Mouse (Mus musculus) thymus, adult 2 months (tissue): Measurements from ENCODE around the gene BC051019. TPM values are rescaled to one million over a fixed set of nuclear protein-coding genes. Genes with fewer than 3 reads are reported as not detected.

Experiments used
- DNase-seq: peaks from one replicate; pipeline ENCODE4 v3.0.0; 2021
- H3K27ac ChIP-seq: fragments of 200-500 bp; 2 replicates; pipeline ENCODE4 v1.5.1; 2012; ENCODE audit warnings: low read length, control low read depth; ENCODE audit not compliant: control insufficient read depth, insufficient read depth
- H3K27me3 ChIP-seq: fragments of 200-500 bp; 2 replicates; pipeline ENCODE4 v1.6.1; 2012; ENCODE audit warnings: mild to moderate bottlenecking, low read length, moderate library complexity, mixed read lengths; ENCODE audit not compliant: control insufficient read depth, insufficient read depth
- H3K36me3 ChIP-seq: fragments of 200-500 bp; 2 replicates; pipeline ENCODE4 v1.6.1; 2012; ENCODE audit warnings: mild to moderate bottlenecking, low read length, moderate library complexity; ENCODE audit not compliant: control insufficient read depth, insufficient read depth
- H3K4me1 ChIP-seq: fragments of 200-500 bp; replicated peaks from 2 replicates; pipeline ENCODE4 v1.6.1; 2012; ENCODE audit warnings: low read length; ENCODE audit not compliant: control insufficient read depth, insufficient read depth
- H3K4me3 ChIP-seq: fragments of 200-500 bp; 2 replicates; pipeline ENCODE4 v1.5.1; 2012; ENCODE audit warnings: mild to moderate bottlenecking, low read length, control low read depth, moderate library complexity; ENCODE audit not compliant: control insufficient read depth, insufficient read depth
- CTCF ChIP-seq: fragments of 200-500 bp; IDR thresholded peaks from 2 replicates; pipeline ENCODE4 v1.5.1; 2012; ENCODE audit warnings: mild to moderate bottlenecking, control low read depth, low read length, moderate library complexity, borderline replicate concordance; ENCODE audit not compliant: control insufficient read depth, poor library complexity, insufficient read depth; ENCODE audit errors: extremely low read depth
- POLR2A ChIP-seq: fragments of 200-500 bp; IDR thresholded peaks from 2 replicates; pipeline ENCODE4 v1.6.1; 2012; ENCODE audit warnings: mild to moderate bottlenecking, low read length, control low read depth, moderate library complexity; ENCODE audit not compliant: control insufficient read depth, poor library complexity, insufficient read depth; ENCODE audit errors: extremely low read depth
- WGBS: fragments of 180-500 bp; shearing (Covaris S2); methylation state at CpG from one replicate; pipeline ENCODE4 v1.1.7; 2018; 5-methylcytosine and 5-hydroxymethylcytosine counted together
- polyA plus RNA-seq: library from polyadenylated mRNA; depleted of rRNA; stranded (reverse); fragments of >200 nt; gene quantifications from 2 replicates; pipeline ENCODE4 v1.2.3, GENCODE M21; 2012

BC051019 gene
- polyA plus RNA-seq, 1 experiment, result 0.43 TPM

DNA sequence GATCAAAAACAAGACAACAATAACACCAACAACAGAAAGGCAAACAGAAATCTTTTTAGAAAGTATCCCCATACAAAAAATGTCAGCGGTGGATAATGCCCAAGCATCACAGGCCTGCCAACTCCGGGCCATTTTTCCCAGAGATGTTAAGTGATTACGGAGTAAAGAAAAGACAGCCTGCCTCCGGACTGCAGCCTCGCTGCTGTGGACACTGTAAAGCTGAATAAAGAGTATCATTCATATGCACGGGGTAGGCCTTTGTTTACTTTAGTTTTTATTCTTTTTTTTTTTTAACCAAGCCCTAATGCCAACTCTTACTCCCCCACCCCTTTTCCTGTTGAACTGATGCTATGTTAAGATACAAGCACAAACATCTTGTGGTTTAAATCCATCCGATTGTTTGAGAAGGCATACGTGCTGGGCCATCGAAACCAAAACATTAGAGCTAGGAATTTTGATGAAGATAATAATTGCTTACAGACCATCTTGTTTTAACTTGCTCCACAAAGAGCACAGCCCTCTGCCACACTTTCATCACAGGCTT, 37.0 kb downstream of the BC051019 start:
- H3K27me3 ChIP-seq, result no peaks in the 10 kb centered on the region
- WGBS, result 69% methylated on average over 9 of the region's 9 CpGs
- H3K36me3 ChIP-seq, result no peaks in the 10 kb centered on the region
- no peak overlapping the region for H3K27ac ChIP-seq
- DNase-seq, result no peak
- H3K4me3 ChIP-seq, result no peak overlapping the region
- TF ChIP-seq CTCF (no peak), POLR2A (no peak)
- no peaks in the 10 kb centered on the region for H3K4me1 ChIP-seq

DNA sequence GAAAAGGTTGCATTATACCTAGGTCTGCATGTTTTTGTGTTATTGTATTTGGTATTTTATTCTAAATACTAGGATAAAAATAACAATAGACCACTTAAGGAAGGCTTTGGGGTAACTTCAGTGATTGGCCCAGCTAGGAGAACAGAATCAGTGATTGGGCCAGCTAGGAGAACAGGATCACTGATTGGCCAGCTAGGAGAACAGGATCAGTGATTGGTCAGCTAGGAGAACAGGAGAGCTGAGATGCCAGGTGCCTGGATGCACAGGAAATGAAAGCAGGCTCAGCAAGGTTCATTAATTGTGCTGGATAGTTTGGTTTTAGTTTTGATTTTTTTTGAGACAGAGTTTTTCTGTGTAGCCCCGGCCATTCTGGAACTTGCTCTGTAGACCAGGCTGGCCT, 42.8 kb downstream of the BC051019 start:
- no peaks in the 10 kb centered on the region for H3K36me3 ChIP-seq
- H3K27ac ChIP-seq, result no peak overlapping the region
- no peak for DNase-seq
- TF ChIP-seq CTCF, result no peak
- TF ChIP-seq POLR2A, result no peak
- H3K4me3 ChIP-seq, result no peak overlapping the region
- WGBS, result 94% methylated on average over 1 of the region's 1 CpGs
- H3K4me1 ChIP-seq, result no peaks in the 10 kb centered on the region
- no peaks in the 10 kb centered on the region for H3K27me3 ChIP-seq

DNA sequence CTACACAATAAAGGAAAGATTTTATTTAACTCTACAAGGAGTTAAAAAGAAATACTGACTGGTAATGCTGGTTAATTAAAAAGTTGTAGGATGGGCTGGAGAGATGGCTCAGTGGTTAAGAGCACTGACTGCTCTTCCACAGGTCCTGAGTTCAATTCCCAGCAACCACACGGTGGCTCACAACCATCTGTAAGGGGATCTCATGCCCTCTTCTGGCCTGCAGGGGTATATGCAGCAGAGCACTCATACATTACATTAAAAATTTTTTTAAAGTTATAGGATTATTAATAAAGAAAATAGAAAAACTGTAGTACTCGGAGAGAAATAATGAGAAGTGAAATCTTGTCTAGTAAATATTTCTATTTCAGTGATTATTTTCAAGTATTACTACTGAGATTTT, 43.4 kb downstream of the BC051019 start:
- H3K4me3 ChIP-seq, result no peak overlapping the region
- H3K36me3 ChIP-seq, result no peaks in the 10 kb centered on the region
- DNase-seq, result no peak
- TF ChIP-seq POLR2A, result no peak
- TF ChIP-seq CTCF, result no peak
- H3K27me3 ChIP-seq, result no peaks in the 10 kb centered on the region
- WGBS, result 97% methylated on average over 2 of the region's 2 CpGs
- no peak overlapping the region for H3K27ac ChIP-seq
- no peaks in the 10 kb centered on the region for H3K4me1 ChIP-seq

DNA sequence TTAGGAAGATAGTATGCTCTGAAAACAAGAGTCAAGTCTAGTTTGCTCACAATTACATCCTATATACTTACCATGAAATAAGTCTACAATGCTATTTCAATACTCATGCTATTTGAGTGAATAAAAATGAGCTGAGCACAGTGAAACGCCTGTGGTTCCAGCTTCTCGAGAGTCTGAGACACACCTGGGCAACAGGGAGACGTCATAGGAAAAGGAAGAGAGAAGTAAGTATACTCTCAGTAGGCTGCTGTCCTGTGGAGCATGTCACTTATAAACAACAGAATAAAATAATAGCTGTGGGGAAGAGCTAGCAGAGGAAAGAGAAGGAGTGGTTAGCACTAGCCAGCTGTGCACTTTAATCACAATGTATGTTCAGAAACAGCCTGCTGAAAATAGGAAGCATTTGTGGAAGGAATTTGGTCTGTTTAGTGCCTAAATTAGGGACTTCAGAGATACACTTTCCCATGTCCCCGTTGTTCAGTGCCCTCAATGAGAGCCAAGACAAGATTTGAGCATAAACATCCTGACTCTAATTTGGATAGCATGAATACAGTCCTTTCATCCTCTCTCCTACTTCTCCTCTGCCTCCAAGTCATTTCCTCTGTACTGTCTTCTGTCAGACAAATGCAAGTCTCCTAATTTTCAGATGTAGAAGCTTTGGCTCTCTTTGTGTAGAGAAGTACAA, 48.6 kb downstream of the BC051019 start:
- Histone ChIP-seq H3K27me3 (peaks cover 7% of the 10 kb centered on the region; the same call in 1 of the 2 replicates), H3K4me1 (0 out of 2 replicates have a peak, but pooled peaks cover 5% of the 10 kb centered on the region), H3K4me3 (no peak overlapping the region), H3K36me3 (no peaks in the 10 kb centered on the region), H3K27ac (no peak overlapping the region)
- TF ChIP-seq POLR2A, result no peak
- no peak for TF ChIP-seq CTCF
- 52% methylated on average over 4 of the region's 4 CpGs for WGBS
- DNase-seq, result no peak

DNA sequence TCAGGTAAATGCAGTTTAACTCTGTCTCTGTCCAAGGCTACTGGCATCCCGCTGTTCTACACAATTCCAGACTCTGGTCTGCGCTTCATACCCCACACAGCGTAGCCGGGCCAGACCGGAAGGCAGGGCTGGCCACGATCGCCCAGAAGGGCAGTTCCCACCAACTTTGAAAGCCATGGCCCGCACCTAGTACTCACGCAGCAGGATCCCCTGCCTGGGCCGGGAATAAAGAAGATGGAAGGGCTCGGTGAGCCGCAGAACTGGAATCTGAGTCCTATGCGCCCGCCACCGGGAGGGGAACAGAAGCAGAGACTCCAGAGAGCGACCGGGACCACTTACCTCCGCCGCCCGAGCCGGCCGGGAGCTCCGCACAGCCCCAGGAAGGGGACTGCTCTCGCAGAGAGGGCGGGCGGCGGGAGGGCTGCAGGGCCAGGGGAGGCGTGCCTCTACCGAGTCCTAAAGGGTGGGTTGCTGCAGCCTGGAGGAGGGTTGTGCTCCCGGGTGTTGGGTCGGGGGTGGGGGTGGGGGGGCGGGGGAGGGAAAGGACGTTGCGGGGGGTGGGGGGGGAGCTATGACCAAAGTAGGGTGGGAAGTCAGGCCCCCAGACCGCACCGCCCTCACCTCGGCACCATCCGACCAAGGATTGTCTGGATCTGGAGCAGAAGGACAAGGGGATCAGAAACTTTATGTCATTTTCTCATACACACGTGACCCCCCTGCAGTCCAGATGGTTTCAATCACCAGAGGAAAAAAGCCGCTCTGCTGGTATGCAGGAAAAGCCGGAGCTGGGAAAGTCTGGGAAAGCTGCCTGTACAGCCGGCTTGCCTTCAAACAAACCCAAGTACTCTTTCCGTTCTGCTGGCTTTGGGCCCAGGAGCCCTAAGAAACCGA, 51.8 kb downstream of the BC051019 start:
- H3K27ac ChIP-seq, result no peak overlapping the region
- peaks cover 7% of the 10 kb centered on the region; the same call in 1 of the 2 replicates for H3K27me3 ChIP-seq
- TF ChIP-seq CTCF, result no peak
- no peak for TF ChIP-seq POLR2A
- peak overlapping the region; percentile 38 for H3K4me3 ChIP-seq
- 16% methylated on average over 42 of the region's 44 CpGs for WGBS
- 0 out of 2 replicates have a peak, but pooled peaks cover 5% of the 10 kb centered on the region for H3K4me1 ChIP-seq
- DNase-seq, result peak; percentile 2
- H3K36me3 ChIP-seq, result no peaks in the 10 kb centered on the region

DNA sequence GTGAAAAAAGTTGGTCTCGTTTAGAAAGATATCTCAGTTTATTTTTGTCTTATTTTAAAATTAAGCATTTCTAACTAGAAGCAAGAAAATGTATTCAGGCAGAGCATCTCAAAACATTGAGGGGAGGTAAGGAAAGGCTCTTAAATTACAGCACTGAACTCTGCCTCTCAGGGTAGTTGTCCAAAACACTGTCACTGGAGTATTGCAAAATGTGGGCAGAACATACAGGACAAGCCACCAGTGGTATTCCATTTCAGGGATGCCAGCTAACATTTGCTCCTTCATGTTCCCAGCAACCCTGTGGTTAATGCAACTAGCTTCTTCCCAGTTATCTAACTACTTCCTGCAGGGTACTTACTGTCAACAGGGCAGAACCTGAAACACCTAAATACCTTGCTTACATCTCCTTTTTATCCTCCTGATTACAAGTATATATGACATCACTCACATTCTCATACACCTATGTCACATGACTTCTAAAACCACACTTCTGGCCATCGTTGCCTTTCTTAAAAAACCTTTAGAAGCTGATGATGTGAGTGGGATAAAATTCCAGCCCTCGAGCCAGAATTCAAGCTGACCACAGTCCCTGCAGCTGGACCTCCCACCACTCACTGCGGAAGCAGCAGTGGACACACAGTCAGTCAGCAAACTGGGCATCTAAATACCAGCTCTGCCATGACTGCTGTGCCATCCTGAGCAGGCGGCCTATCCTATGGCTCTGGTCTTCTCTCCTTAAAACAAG, 54.1 kb downstream of the BC051019 start:
- TF ChIP-seq POLR2A (no peak), CTCF (no peak)
- H3K27ac ChIP-seq, result no peak overlapping the region
- H3K36me3 ChIP-seq, result no peaks in the 10 kb centered on the region
- H3K4me3 ChIP-seq, result no peak overlapping the region
- 88% methylated on average over 5 of the region's 5 CpGs for WGBS
- DNase-seq, result no peak
- peaks cover 7% of the 10 kb centered on the region; the same call in 1 of the 2 replicates for H3K27me3 ChIP-seq
- 0 out of 2 replicates have a peak, but pooled peaks cover 5% of the 10 kb centered on the region for H3K4me1 ChIP-seq
